Mouse (Mus musculus) B cell, adult 67 days (primary cell): Measurements from ENCODE around the gene Gm13941. TPM values are rescaled to one million over a fixed set of nuclear protein-coding genes. Genes with fewer than 3 reads are reported as not detected.

Experiments used
- total RNA-seq, 2 experiments: library from RNA; stranded (reverse); gene quantifications; 4 replicates each; pipeline ENCODE4 v1.2.4; 2023

Gm13941 gene
- not detected for total RNA-seq

GRCm38 (mm10) chr2:111105882-111106281 is at the start of gene Gm13941:
Gm13941 (minus strand) TSS chr2:111105982.

GRCm38 (mm10) chr2:111152836-111153235 is 47.1 kb upstream of the Gm13941 start, which contains the start of gene Gm15130:
Gm15130 (minus strand) TSS chr2:111152936.

Other genes with a start within 250 kb of the Gm13941 start
- gene Ano3, start 155.1 kb downstream of the Gm13941 start, total RNA-seq = not detected
- not detected for gene Gm15130, start 47.0 kb upstream of the Gm13941 start, total RNA-seq
- gene 4930430A15Rik, start 123.6 kb upstream of the Gm13941 start, total RNA-seq = not detected
- not detected for gene Olfr1275, start 129.3 kb upstream of the Gm13941 start, total RNA-seq
- not detected for gene Olfr1276, start 148.5 kb upstream of the Gm13941 start, total RNA-seq
- gene Olfr1277, start 168.1 kb upstream of the Gm13941 start, total RNA-seq = not detected
- gene Olfr1278, start 184.2 kb upstream of the Gm13941 start, total RNA-seq = not detected
- gene Olfr1279, start 194.7 kb upstream of the Gm13941 start, total RNA-seq = not detected
- gene Olfr1280, start 208.0 kb upstream of the Gm13941 start, total RNA-seq = not detected
- not detected for gene Olfr1281, start 220.5 kb upstream of the Gm13941 start, total RNA-seq
- gene Olfr1282, start 230.1 kb upstream of the Gm13941 start, total RNA-seq = not detected